Mouse (Mus musculus): ENCODE results near the gene Carmil1.

GRCm38 (mm10) chr13:24040221-24040620 is 240.4 kb downstream of the Carmil1 start:
- TF ChIP-seq EP300 (IDR thresholded peaks at IDR 0.05; ENCODE audit: low read depth) (no peak), CTCF (IDR thresholded peaks at IDR 0.05; ENCODE audit: low read depth) (no peak)

Measured in liver, postnatal 0 days (tissue).